Mouse (Mus musculus) midbrain, postnatal 0 days (tissue): ENCODE data around the gene Ankrd11. TPM values are rescaled to one million over a fixed set of nuclear protein-coding genes. Genes with fewer than 3 reads are reported as not detected.
"Not testable (repeated sequence)": the region's sequence is repeated elsewhere in the genome, so short reads cannot be mapped to it uniquely, and the experiment has no call there.

ENCODE experiments used
- ATAC-seq: fragments of 200-750 bp; cut with Nextera tagmentation; 2 replicates; pipeline ENCODE4 v1.8.0; 2017; ENCODE audit warnings: moderate number of reproducible peaks, mild to moderate bottlenecking, moderate TSS enrichment, moderate library complexity; ENCODE audit not compliant: low FRiP score
- DNase-seq: peaks from one replicate; pipeline ENCODE4 v3.0.0-alpha.2; 2015; ENCODE audit warnings: low spot score
- H3K27ac ChIP-seq: fragments of 300-500 bp; sonication (generic); 2 replicates; pipeline ENCODE4 v1.5.1; 2014; ENCODE audit warnings: low read depth, mild to moderate bottlenecking, low read length, mixed read lengths
- H3K27me3 ChIP-seq: fragments of 300-500 bp; sonication (generic); 2 replicates; pipeline ENCODE4 v1.6.1; 2014; ENCODE audit warnings: low read length, control low read depth, mixed read lengths; ENCODE audit not compliant: insufficient read depth
- H3K36me3 ChIP-seq: fragments of 300-500 bp; sonication (generic); 2 replicates; pipeline ENCODE4 v1.6.1; 2014; ENCODE audit warnings: low read length, control low read depth, mixed read lengths; ENCODE audit not compliant: insufficient read depth
- H3K4me1 ChIP-seq: fragments of 300-500 bp; sonication (generic); 2 replicates; pipeline ENCODE4 v1.6.1; 2014; ENCODE audit warnings: mild to moderate bottlenecking, control low read depth, antibody characterized with exemption, low read length, mixed read lengths; ENCODE audit not compliant: insufficient read depth
- H3K4me2 ChIP-seq: fragments of 300-500 bp; sonication (generic); 2 replicates; pipeline ENCODE4 v1.6.1; 2014; ENCODE audit warnings: low read depth, mild to moderate bottlenecking, low read length, mixed read lengths; ENCODE audit not compliant: poor library complexity, severe bottlenecking
- H3K4me3 ChIP-seq: fragments of 300-500 bp; sonication (generic); 2 replicates; pipeline ENCODE4 v1.5.1; 2014; ENCODE audit warnings: low read depth, mild to moderate bottlenecking, low read length, moderate library complexity
- H3K9ac ChIP-seq: fragments of 300-500 bp; sonication (generic); replicated peaks from 2 replicates; pipeline ENCODE4 v1.6.1; 2014; ENCODE audit warnings: mild to moderate bottlenecking, low read length, moderate library complexity, mixed read lengths; ENCODE audit not compliant: poor library complexity, severe bottlenecking
- H3K9me3 ChIP-seq: fragments of 300-500 bp; sonication (generic); 2 replicates; pipeline ENCODE4 v1.6.1; 2016; ENCODE audit warnings: low read length, control low read depth
- CTCF ChIP-seq: IDR thresholded peaks from 2 replicates; pipeline ENCODE4 v1.5.1; 2016; ENCODE audit warnings: antibody characterized with exemption, mild to moderate bottlenecking
- WGBS: fragments of 180-500 bp; shearing (Covaris S2); extraction: QIAGEN DNeasy Blood & Tissue Kit; methylation state at CpG from one replicate; pipeline ENCODE4 v1.1.7; 2014; 5-methylcytosine and 5-hydroxymethylcytosine counted together
- polyA plus RNA-seq: library from polyadenylated mRNA; unstranded; fragments of >200 nt; fragmentation: Nextera tagmentation; extraction: Ambion mirVana; gene quantifications from 2 replicates; pipeline ENCODE4 v1.2.1, GENCODE M21; 2015
- total RNA-seq: library from RNA; depleted of rRNA; stranded (reverse); fragments of >200 nt; gene quantifications from 2 replicates; pipeline ENCODE4 v1.2.3, GENCODE M21; 2014

Ankrd11 gene
- total and polyA plus RNA-seq, 2 experiments from 2014 or later: 78.7 to 98.3 TPM

DNA sequence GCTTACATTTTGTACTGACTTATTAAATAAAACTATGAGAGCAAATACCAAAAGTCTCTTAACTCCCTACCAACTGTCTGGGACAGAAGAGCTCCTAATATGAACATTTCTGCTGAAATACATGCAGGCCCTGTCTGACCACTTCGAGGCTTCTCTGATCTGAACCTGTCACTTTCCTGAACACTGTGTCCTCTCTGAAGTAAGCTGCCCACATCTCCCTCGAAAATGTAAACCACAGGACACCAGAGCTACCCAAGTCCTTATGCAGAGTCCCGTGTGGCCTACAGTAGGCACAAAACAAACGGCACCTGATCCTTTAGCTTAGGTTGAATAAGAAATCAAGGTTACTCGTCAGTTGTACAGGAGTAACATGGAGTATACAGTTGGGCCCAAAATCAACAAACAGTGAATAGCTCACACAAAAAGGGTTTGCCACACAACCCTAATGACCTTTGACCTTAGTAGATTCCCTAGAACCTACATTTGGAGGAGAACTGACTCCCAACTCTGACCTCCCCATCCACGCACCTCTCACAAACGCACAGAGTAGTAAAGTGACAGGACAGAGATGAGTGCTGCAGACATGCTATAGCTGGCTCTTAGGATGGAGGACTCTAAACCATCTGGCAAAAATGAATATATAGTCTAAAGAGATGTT is 10.6 kb downstream of the Ankrd11 start:
- WGBS: 86% methylated on average over 7 of the region's 7 CpGs
- no peak overlapping the region for H3K9ac ChIP-seq
- ATAC-seq (no peak), DNase-seq (no peak)
- no peak overlapping the region for H3K4me2 ChIP-seq
- no peaks in the 10 kb centered on the region for H3K27me3 ChIP-seq
- H3K4me3 ChIP-seq: no peak overlapping the region
- H3K27ac ChIP-seq: no peak overlapping the region
- H3K36me3 ChIP-seq: no peaks in the 10 kb centered on the region
- TF ChIP-seq CTCF: no peak
- no peaks in the 10 kb centered on the region for H3K9me3 ChIP-seq
- no peaks in the 10 kb centered on the region; the same call in 1 of the 2 replicates for H3K4me1 ChIP-seq

DNA sequence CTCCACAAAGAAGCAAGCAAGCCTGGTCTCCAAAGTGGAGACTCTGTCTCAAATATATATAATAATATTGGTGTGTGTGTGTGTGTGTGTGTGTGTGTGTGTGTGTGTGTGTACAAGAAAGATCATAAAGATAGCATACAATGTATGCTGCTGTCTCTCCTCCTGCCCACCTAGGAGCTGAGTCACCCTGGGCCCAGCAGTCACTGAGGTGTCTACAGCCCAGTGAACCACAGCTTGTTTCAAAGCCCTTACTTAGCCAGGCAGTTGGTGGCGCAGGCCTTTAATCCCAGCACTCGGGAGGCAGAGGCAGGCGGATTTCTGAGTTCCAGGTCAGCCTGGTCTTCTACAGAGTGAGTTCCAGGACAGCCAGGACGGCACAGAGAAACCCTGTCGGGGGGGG is 12.0 kb downstream of the Ankrd11 start:
- H3K36me3 ChIP-seq, ATAC-seq, H3K27me3 ChIP-seq, H3K27ac ChIP-seq, H3K4me1 ChIP-seq, H3K9me3 ChIP-seq, DNase-seq, H3K4me2 ChIP-seq, H3K4me3 ChIP-seq, H3K9ac ChIP-seq: not testable (repeated sequence)
- WGBS: 77% methylated on average over 4 of the region's 5 CpGs

DNA sequence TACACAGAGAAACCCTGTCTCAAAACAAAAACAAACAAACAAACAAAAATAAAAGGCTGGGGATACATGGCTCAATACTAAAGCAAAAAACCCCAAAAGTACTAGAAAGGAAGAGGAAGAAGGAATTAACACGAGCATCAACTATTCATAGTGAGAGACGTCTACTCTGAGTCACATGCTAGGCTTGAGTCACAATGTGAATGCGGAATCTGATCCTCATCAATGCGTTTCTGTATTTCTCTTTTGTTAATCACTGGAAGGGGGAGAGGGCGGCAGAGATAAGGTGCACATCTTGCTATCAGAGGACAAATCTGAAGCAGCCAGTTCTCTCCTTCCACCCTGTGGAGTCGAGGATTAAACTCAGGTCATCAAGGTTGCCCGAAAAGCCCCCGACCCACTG is 14.3 kb downstream of the Ankrd11 start:
- Histone ChIP-seq H3K9ac (no peak overlapping the region), H3K4me3 (no peak overlapping the region), H3K4me1 (no peaks in the 10 kb centered on the region), H3K9me3 (no peaks in the 10 kb centered on the region), H3K36me3 (no peaks in the 10 kb centered on the region), H3K27ac (no peak overlapping the region), H3K4me2 (no peak overlapping the region), H3K27me3 (no peaks in the 10 kb centered on the region)
- DNase-seq: no peak
- TF ChIP-seq CTCF: no peak
- ATAC-seq: no peak
- 89% methylated on average over 8 of the region's 8 CpGs for WGBS

DNA sequence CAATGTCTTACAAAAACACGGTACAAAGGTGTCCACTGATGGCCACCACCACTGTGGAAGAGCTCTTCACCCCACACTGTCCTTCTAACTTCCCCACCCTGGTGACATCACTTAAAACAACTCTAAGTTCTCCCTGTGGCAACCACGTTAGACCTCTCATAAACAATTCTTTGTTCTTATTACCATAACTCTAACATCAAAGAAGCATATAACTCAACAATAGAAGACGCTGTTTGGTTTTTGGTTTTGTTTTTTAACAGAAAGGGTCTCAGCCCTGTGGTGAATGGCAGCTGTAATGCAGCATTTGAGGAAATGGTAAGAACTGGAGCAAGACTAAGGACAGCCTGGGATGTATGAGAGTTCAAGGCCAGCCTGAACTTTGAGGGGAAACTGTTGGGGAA is 16.1 kb downstream of the Ankrd11 start:
- TF ChIP-seq CTCF: no peak
- 90% methylated on average over 3 of the region's 3 CpGs for WGBS
- H3K36me3 ChIP-seq: no peaks in the 10 kb centered on the region
- H3K4me1 ChIP-seq: no peaks in the 10 kb centered on the region
- no peaks in the 10 kb centered on the region for H3K9me3 ChIP-seq
- DNase-seq: no peak
- H3K27me3 ChIP-seq: no peaks in the 10 kb centered on the region
- H3K27ac ChIP-seq: no peak overlapping the region
- H3K4me2 ChIP-seq: no peak overlapping the region
- no peak for ATAC-seq
- no peak overlapping the region for H3K9ac ChIP-seq
- no peak overlapping the region for H3K4me3 ChIP-seq

DNA sequence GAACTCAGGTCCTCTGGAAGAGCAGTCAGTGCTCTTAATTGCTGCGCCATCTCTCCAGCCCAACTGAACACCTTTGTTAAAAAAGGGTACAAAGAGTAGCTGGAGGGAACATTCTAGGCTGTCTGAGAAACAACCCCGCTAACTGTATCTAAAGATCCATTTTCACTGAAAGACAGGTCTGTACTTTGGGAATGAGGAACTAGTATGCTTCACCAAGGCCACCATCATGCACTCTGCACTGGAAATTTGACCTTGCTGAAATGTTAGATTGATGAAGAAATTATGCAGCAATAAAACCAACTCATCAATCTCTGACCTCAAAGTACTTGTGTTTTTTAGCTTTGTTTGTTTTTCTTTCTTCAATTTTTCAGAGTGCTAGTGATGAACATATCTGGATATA is 17.9 kb downstream of the Ankrd11 start:
- Histone ChIP-seq H3K36me3 (no peaks in the 10 kb centered on the region), H3K9ac (no peak overlapping the region), H3K4me2 (no peak overlapping the region), H3K27ac (no peak overlapping the region), H3K27me3 (no peaks in the 10 kb centered on the region), H3K9me3 (no peaks in the 10 kb centered on the region), H3K4me3 (no peak overlapping the region), H3K4me1 (0 out of 2 replicates have a peak, but pooled peaks cover 3% of the 10 kb centered on the region)
- no peak for ATAC-seq
- TF ChIP-seq CTCF: no peak
- 95% methylated on average over 2 of the region's 2 CpGs for WGBS
- no peak for DNase-seq

DNA sequence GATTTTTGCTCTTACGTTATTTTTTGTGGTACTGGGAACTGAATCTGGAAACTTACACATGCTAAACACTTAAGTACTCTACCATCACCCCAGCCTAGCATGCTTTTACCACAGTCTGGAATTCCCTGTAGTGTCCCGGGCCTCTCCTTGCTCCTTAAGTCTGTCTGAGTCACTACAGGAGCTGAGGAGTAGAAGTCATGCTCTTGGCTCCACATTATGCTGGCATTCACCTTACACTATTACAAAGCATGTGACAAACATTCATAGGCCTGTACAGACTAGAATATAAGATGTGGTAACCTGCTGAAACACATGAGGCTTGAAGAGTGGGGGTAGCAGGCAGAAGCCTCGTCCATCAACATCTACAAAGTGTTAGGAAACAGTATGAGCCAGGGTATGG is 19.4 kb downstream of the Ankrd11 start:
- H3K9ac ChIP-seq: no peak overlapping the region
- DNase-seq (no peak), ATAC-seq (no peak)
- H3K4me3 ChIP-seq: no peak overlapping the region
- TF ChIP-seq CTCF: no peak
- H3K9me3 ChIP-seq: no peaks in the 10 kb centered on the region
- 86% methylated on average over 3 of the region's 3 CpGs for WGBS
- 0 out of 2 replicates have a peak, but pooled peaks cover 3% of the 10 kb centered on the region for H3K4me1 ChIP-seq
- H3K27ac ChIP-seq: no peak overlapping the region
- no peak overlapping the region for H3K4me2 ChIP-seq
- no peaks in the 10 kb centered on the region for H3K36me3 ChIP-seq
- no peaks in the 10 kb centered on the region for H3K27me3 ChIP-seq
